Mouse (Mus musculus): ENCODE results near the gene Tm9sf3.

The Tm9sf3 gene

DNA sequence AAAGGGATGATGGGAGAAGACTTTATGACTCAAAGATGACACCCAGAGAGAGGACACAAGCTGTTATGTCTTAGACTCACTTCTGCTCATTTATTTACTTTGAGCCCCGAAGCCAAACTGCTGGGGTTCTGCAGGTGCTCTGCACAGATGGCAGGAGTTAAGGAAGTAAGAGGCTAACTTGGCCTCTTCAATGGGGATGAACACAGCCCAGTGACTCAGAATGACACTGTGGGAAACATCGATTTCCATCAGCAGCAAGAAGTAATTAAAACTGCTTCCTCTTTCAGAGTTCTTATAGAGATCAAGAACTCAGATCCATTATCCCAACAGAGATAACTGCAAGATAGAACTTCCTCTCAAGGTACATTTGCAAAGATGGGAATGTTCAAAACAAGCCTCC, 86.9 kb downstream of the Tm9sf3 start:
- DNase-seq (ENCODE audit: low read depth in 2 of 2, low spot score in 2 of 2): no peak

DNA sequence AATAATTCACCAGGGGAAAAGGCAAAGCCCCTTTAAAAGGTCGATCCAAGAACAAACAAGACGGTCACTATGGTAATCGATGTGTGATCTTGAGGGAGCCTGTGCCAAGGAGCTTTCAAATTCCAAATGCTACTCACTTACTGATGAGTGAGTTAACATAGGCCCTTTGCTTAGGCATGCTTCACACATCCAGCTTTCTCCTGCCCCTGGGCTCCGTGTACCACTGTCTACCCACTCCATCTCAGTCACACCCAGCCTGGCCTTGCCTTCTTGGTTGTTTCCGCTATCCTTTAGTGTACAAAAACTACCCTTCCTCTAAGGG, 97.9 kb downstream of the Tm9sf3 start:
- DNase-seq (ENCODE audit: low read depth in 2 of 2, low spot score in 2 of 2): no peak

DNA sequence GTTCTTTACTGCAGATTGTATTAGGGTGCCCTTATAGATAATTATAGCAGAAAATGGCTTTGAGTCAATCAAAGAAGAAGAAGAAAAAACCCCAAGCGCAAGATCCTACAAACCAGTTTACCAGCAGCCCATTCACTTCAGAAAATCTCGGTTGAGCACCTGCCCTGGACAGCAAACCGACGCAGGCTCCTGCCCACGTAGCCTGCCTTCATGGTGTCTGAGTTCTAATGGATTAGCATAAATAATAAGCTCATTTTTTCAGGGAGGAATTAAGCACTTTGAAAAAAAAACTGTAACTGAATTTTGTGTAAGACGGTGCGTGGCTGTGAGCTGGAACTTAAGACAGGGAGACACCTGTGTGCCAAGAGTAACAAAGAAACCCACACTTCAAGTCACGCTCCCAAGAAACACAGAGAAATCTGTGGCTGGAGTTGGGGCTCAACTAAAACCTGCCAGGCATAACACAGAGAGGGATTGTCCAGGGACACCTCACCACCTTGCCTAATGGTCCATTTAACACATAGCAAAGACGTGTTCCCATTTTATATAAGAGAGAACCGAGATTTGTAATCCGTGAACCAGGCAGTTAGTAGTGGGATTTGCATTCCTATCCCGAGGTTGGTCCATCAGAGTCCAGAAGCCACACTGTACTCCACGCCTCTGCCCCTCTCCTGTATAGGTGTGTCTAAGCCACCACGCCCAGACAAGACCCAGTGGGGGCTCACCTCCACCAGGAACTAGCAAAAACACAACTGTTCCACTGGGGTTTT, 98.5 kb downstream of the Tm9sf3 start:
- DNase-seq (ENCODE audit: low read depth in 2 of 2, low spot score in 2 of 2): no peak

DNA sequence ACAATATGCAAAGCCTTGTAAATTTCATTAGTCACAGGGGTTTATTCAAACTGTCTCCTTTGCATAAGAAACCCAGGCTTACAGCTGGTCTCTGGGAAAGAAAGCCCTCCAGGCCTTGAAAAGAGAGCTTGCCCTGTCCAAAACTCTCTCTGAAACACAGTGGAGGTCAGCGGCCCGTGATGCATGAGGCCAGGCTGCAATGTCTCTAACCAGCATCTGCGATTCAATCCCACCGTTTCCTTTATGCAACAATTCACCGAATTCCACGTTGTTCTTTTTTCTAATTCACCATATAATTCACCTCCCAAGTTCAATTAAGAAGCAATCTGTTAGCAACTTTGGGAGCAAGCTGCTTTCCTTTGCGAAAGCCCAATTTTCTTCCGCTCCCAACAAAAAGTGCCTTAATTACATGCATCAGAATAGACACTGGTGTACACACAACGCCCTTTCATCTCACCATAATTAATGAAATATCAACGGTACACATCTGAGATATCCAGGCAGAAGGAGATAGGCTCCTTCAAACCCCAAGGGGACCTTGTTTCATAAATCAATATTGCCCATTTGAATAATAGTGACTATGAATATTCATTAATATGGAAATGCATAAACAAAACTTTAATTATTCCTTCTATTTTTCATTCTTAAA, 99.2 kb downstream of the Tm9sf3 start:
- no peak for DNase-seq (ENCODE audit: low read depth in 2 of 2, low spot score in 2 of 2)
